Mouse (Mus musculus) liver, embryonic 12.5 days (tissue): ENCODE measurements around the gene Rsbn1. TPM values are rescaled to one million over a fixed set of nuclear protein-coding genes. Genes with fewer than 3 reads are reported as not detected.

Experiments used
- ATAC-seq: fragments of 200-750 bp; cut with Nextera tagmentation; 2 replicates; pipeline ENCODE4 v1.8.0; 2017; ENCODE audit warnings: moderate number of reproducible peaks, mild to moderate bottlenecking, moderate library complexity
- H3K27ac ChIP-seq: fragments of 300-500 bp; sonication (generic); 2 replicates; pipeline ENCODE4 v1.5.1; 2016; ENCODE audit warnings: mild to moderate bottlenecking
- H3K27me3 ChIP-seq: fragments of 300-500 bp; sonication (generic); replicated peaks from 2 replicates; pipeline ENCODE4 v1.6.1; 2016; ENCODE audit warnings: mild to moderate bottlenecking, moderate library complexity
- H3K36me3 ChIP-seq: fragments of 300-500 bp; sonication (generic); 2 replicates; pipeline ENCODE4 v1.6.1; 2016; ENCODE audit warnings: mild to moderate bottlenecking, moderate library complexity
- H3K4me1 ChIP-seq: fragments of 300-500 bp; sonication (generic); 2 replicates; pipeline ENCODE4 v1.6.1; 2016
- H3K4me2 ChIP-seq: fragments of 300-500 bp; sonication (generic); 2 replicates; pipeline ENCODE4 v1.6.1; 2016; ENCODE audit warnings: mild to moderate bottlenecking, moderate library complexity
- H3K4me3 ChIP-seq: fragments of 300-500 bp; sonication (generic); 2 replicates; pipeline ENCODE4 v1.5.1; 2016; ENCODE audit warnings: mild to moderate bottlenecking, moderate library complexity
- H3K9ac ChIP-seq: fragments of 300-500 bp; sonication (generic); 2 replicates; pipeline ENCODE4 v1.6.1; 2016; ENCODE audit warnings: mild to moderate bottlenecking, moderate library complexity
- H3K9me3 ChIP-seq: fragments of 300-500 bp; sonication (generic); replicated peaks from 2 replicates; pipeline ENCODE4 v1.6.1; 2016; ENCODE audit warnings: mild to moderate bottlenecking, moderate library complexity
- WGBS: fragments of 180-500 bp; shearing (Covaris S2); methylation state at CpG from one replicate; pipeline ENCODE4 v1.1.7; 2016; ENCODE audit not compliant: insufficient replicate concordance; 5-methylcytosine and 5-hydroxymethylcytosine counted together
- polyA plus RNA-seq: library from polyadenylated mRNA; unstranded; fragments of >200 nt; fragmentation: Nextera tagmentation; extraction: Ambion mirVana; gene quantifications from 2 replicates; pipeline ENCODE4 v1.2.1, GENCODE M21; 2016

Gene Rsbn1
- polyA plus RNA-seq, 1 experiment from 2014 or later = 6.7 TPM

- 15% methylated on average over 2 of the region's 2 CpGs for WGBS
- H3K36me3 ChIP-seq = peaks cover 31% of the 10 kb centered on the region
- H3K27ac ChIP-seq = peak overlapping the region; percentile 89
- H3K4me1 ChIP-seq = peaks cover 23% of the 10 kb centered on the region
- no peak for ATAC-seq
- H3K4me3 ChIP-seq = peak overlapping the region; percentile 82
- no peaks in the 10 kb centered on the region for H3K9me3 ChIP-seq
- no peaks in the 10 kb centered on the region for H3K27me3 ChIP-seq
- H3K9ac ChIP-seq = peak overlapping the region; percentile 92
- peak overlapping the region; percentile 95 for H3K4me2 ChIP-seq
Measured at GRCm38 (mm10) chr3:103967231-103967630, 53.3 kb downstream of the Rsbn1 start.

- H3K27me3 ChIP-seq = no peaks in the 10 kb centered on the region
- peaks cover 27% of the 10 kb centered on the region for H3K36me3 ChIP-seq
- peak within 1 kb of the TSS; percentile 82 for H3K4me3 ChIP-seq
- H3K9ac ChIP-seq = peak within 1 kb of the TSS; percentile 92
- peak within 1 kb of the TSS; percentile 95 for H3K4me2 ChIP-seq
- peak within 1 kb of the TSS; percentile 89 for H3K27ac ChIP-seq
- H3K9me3 ChIP-seq = no peaks in the 10 kb centered on the region
- ATAC-seq = peak; percentile 97
- peaks cover 23% of the 10 kb centered on the region for H3K4me1 ChIP-seq
- whole genome bisulfite sequencing = under 1% methylated on average over 69 of the region's 70 CpGs
Measured at GRCm38 (mm10) chr3:103967861-103968691, 54.2 kb downstream of the Rsbn1 start, which contains the start of gene Phtf1. TSS of gene Phtf1 (plus strand) at chr3:103968110.

GRCm38 (mm10) chr3:103968701-103969100, 54.8 kb downstream of the Rsbn1 start:
- under 1% methylated on average over 24 of the region's 24 CpGs for WGBS
- no peak for ATAC-seq
- peak overlapping the region; percentile 89 for H3K27ac ChIP-seq

GRCm38 (mm10) chr3:103971157-103971556, 57.2 kb downstream of the Rsbn1 start:
- no peak overlapping the region for H3K4me3 ChIP-seq
- ATAC-seq = no peak
- no peak overlapping the region for H3K9ac ChIP-seq
- no peak overlapping the region for H3K4me2 ChIP-seq
- H3K4me1 ChIP-seq = peaks cover 35% of the 10 kb centered on the region
- no peaks in the 10 kb centered on the region for H3K27me3 ChIP-seq
- peaks cover 24% of the 10 kb centered on the region for H3K36me3 ChIP-seq
- 83% methylated on average over 2 of the region's 2 CpGs for WGBS
- H3K27ac ChIP-seq = no peak overlapping the region
- H3K9me3 ChIP-seq = no peaks in the 10 kb centered on the region

More at GRCm38 (mm10) chr3:103968701-103969100, 54.8 kb downstream of the Rsbn1 start:
- no peaks in the 10 kb centered on the region for H3K27me3 ChIP-seq
- H3K4me2 ChIP-seq = peak overlapping the region; percentile 95
- peak overlapping the region; percentile 82 for H3K4me3 ChIP-seq
- peak overlapping the region; percentile 92 for H3K9ac ChIP-seq
- peaks cover 23% of the 10 kb centered on the region for H3K4me1 ChIP-seq
- H3K36me3 ChIP-seq = peaks cover 27% of the 10 kb centered on the region
- H3K9me3 ChIP-seq = no peaks in the 10 kb centered on the region

DNA sequence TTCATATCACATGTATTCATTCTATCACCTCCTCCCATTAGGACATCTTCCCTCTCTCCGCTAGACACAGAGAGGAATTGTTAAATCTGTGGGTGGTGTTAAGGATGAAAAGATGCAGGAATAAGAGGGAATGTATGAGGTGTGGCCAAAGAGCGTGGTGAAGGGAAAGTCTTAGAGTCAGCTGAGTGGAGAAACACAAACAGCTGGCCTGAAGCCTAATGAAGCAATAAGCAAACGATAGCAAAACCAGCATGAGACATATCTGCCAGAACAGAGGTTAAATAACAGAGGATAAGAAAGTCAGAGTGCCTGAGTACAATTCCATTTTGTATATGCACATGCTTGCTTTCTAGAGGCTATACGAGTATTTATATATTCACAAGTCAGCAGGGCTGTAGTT, 70.6 kb downstream of the Rsbn1 start:
- Histone ChIP-seq H3K9me3 (no peaks in the 10 kb centered on the region), H3K4me1 (no peaks in the 10 kb centered on the region), H3K27ac (no peak overlapping the region), H3K9ac (no peak overlapping the region), H3K36me3 (peaks cover 44% of the 10 kb centered on the region), H3K4me3 (no peak overlapping the region), H3K4me2 (no peak overlapping the region), H3K27me3 (no peaks in the 10 kb centered on the region)
- 78% methylated on average over 4 of the region's 4 CpGs for WGBS
- ATAC-seq = no peak

DNA sequence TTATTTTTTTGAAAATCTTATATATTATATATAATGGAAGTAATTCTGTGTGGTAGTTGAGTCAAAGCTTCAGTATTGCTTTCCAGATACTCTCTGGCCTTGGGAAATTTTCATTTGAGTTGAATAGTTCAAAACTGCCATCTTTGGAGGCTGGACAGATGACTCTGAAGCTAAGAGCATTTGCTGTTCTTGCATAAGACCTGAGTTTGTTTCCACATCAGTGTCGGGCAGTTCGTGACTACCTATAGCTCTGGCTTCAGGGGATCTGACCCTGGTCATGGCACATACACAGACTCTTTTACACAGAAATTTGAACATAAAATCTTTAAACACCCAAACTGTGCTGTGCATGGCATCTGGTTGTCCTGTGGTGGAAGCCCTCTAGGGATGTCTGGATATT, 71.3 kb downstream of the Rsbn1 start:
- H3K27me3 ChIP-seq = no peaks in the 10 kb centered on the region
- no peaks in the 10 kb centered on the region for H3K9me3 ChIP-seq
- H3K9ac ChIP-seq = no peak overlapping the region
- no peak overlapping the region for H3K4me2 ChIP-seq
- H3K27ac ChIP-seq = no peak overlapping the region
- no peaks in the 10 kb centered on the region for H3K4me1 ChIP-seq
- H3K36me3 ChIP-seq = peaks cover 50% of the 10 kb centered on the region
- ATAC-seq = no peak
- no peak overlapping the region for H3K4me3 ChIP-seq
- 84% methylated on average over 2 of the region's 2 CpGs for WGBS

DNA sequence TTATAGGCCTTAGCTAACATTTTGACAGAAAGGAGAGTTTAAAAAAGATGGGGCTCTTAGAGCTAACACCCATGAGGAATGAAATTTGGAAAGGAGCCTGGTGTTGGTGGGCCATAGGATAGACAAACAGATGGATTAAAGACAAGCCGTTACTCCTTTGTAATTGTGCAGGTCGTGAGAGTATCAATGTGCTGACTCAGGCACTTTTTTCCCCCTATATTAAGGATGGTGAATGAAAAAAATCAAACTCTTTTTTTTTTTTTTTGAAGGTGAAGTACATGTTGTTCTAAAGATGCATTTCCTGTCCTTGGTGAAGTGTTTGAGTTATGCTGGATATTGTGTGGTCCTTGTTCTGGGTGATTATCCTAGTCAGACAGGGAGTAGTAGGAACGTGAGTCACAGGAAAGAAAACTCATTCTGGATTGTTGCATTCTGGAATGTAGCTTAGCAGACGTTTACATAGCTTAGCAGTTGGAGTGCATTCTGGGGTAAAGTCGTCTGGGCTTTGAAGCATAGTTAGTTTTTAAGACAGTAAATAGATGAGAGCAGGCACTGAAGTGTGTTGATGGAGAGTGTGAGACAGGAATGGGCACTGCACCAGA, 74.0 kb downstream of the Rsbn1 start:
- Histone ChIP-seq H3K27me3 (no peaks in the 10 kb centered on the region), H3K4me2 (no peak overlapping the region), H3K27ac (no peak overlapping the region), H3K9me3 (no peaks in the 10 kb centered on the region), H3K4me1 (no peaks in the 10 kb centered on the region), H3K9ac (no peak overlapping the region), H3K36me3 (peaks cover 68% of the 10 kb centered on the region), H3K4me3 (no peak overlapping the region)
- 74% methylated on average over 5 of the region's 5 CpGs for WGBS
- no peak for ATAC-seq

- no peak for ATAC-seq
- WGBS = 67% methylated on average over 4 of the region's 4 CpGs
- Histone ChIP-seq H3K4me2 (no peak overlapping the region), H3K4me3 (no peak overlapping the region), H3K9ac (no peak overlapping the region), H3K9me3 (no peaks in the 10 kb centered on the region), H3K4me1 (no peaks in the 10 kb centered on the region), H3K27me3 (no peaks in the 10 kb centered on the region), H3K36me3 (peaks cover 66% of the 10 kb centered on the region), H3K27ac (no peak overlapping the region)
Measured at GRCm38 (mm10) chr3:103989352-103989751, 75.4 kb downstream of the Rsbn1 start.

GRCm38 (mm10) chr3:103991271-103991670, 77.4 kb downstream of the Rsbn1 start:
- H3K4me1 ChIP-seq = no peaks in the 10 kb centered on the region
- H3K4me3 ChIP-seq = no peak overlapping the region
- no peaks in the 10 kb centered on the region for H3K27me3 ChIP-seq
- ATAC-seq = no peak
- H3K9ac ChIP-seq = no peak overlapping the region
- H3K9me3 ChIP-seq = no peaks in the 10 kb centered on the region
- no peak overlapping the region for H3K27ac ChIP-seq
- WGBS = 75% methylated on average over 3 of the region's 3 CpGs
- no peak overlapping the region for H3K4me2 ChIP-seq
- H3K36me3 ChIP-seq = peaks cover 59% of the 10 kb centered on the region

- Histone ChIP-seq H3K9me3 (no peaks in the 10 kb centered on the region), H3K4me3 (no peak overlapping the region), H3K36me3 (peaks cover 66% of the 10 kb centered on the region), H3K27me3 (no peaks in the 10 kb centered on the region), H3K4me2 (no peak overlapping the region), H3K27ac (no peak overlapping the region), H3K9ac (no peak overlapping the region), H3K4me1 (no peaks in the 10 kb centered on the region)
- no peak for ATAC-seq
- WGBS = 45% methylated on average over 4 of the region's 4 CpGs
Measured at GRCm38 (mm10) chr3:103998724-103999123, 84.8 kb downstream of the Rsbn1 start.

DNA sequence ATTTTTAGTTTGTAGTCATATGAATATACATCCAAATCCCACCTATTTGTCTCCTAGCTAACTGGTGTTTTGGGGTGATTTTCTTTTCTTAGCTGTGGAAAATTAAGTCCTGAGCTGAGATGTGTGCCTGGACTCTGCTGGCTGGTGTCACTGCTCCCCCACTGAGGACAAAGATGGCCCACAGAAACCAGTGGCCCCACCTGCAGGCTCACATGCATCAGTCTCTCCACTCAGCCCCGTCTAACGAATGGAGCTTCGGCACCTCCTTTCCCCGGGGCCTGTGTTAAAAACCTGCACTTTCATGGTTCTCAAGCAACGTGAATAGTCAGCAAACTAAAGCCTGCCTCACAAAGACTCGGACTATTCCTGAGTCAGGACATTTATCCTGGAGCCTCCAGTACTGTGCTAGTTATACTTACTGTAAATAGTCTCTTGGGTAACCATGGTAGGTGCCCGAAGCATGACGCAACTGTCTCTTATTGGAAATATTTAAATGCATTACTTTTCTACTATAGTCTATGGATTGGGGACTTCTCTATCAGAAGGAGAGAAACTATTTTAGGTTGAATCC, 93.1 kb downstream of the Rsbn1 start:
- no peak for ATAC-seq
- no peak overlapping the region for H3K4me3 ChIP-seq
- no peaks in the 10 kb centered on the region for H3K9me3 ChIP-seq
- no peaks in the 10 kb centered on the region for H3K27me3 ChIP-seq
- no peak overlapping the region for H3K27ac ChIP-seq
- 87% methylated on average over 8 of the region's 8 CpGs for WGBS
- no peak overlapping the region for H3K9ac ChIP-seq
- H3K4me1 ChIP-seq = no peaks in the 10 kb centered on the region
- H3K36me3 ChIP-seq = peaks cover 59% of the 10 kb centered on the region
- no peak overlapping the region for H3K4me2 ChIP-seq

DNA sequence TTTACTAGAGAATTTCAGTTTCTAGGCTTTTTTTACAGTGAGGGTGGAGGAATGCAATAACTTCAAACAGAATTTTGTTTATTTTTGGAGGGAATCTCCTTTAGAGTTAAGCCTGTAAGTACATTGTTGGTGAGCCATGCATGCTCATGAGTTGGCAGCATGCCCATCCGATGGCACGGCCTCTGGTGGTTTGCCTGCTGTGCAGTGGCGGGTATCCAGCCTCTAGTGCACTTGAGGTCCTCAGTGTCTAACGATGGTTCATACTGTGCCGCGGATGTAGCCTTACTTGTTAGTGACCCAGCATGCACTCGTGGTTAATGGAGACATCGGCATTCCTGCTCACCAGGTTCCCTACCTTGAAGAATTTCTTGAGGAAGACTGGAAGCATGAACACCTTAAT, 93.6 kb downstream of the Rsbn1 start:
- H3K4me2 ChIP-seq = no peak overlapping the region
- no peaks in the 10 kb centered on the region for H3K27me3 ChIP-seq
- H3K9me3 ChIP-seq = no peaks in the 10 kb centered on the region
- 88% methylated on average over 8 of the region's 8 CpGs for WGBS
- no peak for ATAC-seq
- H3K4me1 ChIP-seq = no peaks in the 10 kb centered on the region
- H3K9ac ChIP-seq = no peak overlapping the region
- peaks cover 54% of the 10 kb centered on the region for H3K36me3 ChIP-seq
- H3K4me3 ChIP-seq = no peak overlapping the region
- no peak overlapping the region for H3K27ac ChIP-seq
